Mouse (Mus musculus) v-Abl transformed pro-B cells (cell line): ENCODE measurements around the gene Ifna13.

Experiments used
- in situ Hi-C, 2 experiments: fragments of 400-800 bp; cut with MboI; formaldehyde crosslinking; loops; one replicate each; pipeline ENCODE4 v1.15.1; 2025; ENCODE audit not compliant: unreplicated experiment in 2 of 2

The Ifna13 gene

GRCm38 (mm10) chr4:88644359-88644758, at the start of gene Ifna13:
Ifna13 (minus strand) TSS chr4:88644459.
- in situ Hi-C loops = loop anchor here (5.0 to 10.0 kb wide), 2 partner anchors 92 to 1280 kb away; no protein-coding TSS in a partner anchor

GRCm38 (mm10) chr4:88693392-88693791, 49.1 kb upstream of the Ifna13 start:
- in situ Hi-C loops = loop anchor here (5.0 to 25.0 kb wide), 2 partner anchors 34 to 119 kb away; partner anchors contain the start of genes Gm13287 (in 2 of the 2), Gm13288 (in 2 of the 2), Ifna11 (in 2 of the 2) and Ifna7 (in 2 of the 2)

GRCm38 (mm10) chr4:88692537-88692936, 48.3 kb upstream of the Ifna13 start:
- in situ Hi-C loops = loop anchor here (5.0 to 25.0 kb wide), 2 partner anchors 35 to 120 kb away; partner anchors contain the start of genes Gm13287 (in 2 of the 2), Gm13288 (in 2 of the 2), Ifna11 (in 2 of the 2) and Ifna7 (in 2 of the 2)

GRCm38 (mm10) chr4:88691259-88691658, 47.0 kb upstream of the Ifna13 start, which contains the start of gene Ifnab:
Ifnab (minus strand) TSS chr4:88691359.
- in situ Hi-C loops = loop anchor here (5.0 to 25.0 kb wide), 2 partner anchors 36 to 121 kb away; partner anchors contain the start of genes Gm13287 (in 2 of the 2), Gm13288 (in 2 of the 2), Ifna11 (in 2 of the 2) and Ifna7 (in 2 of the 2)

GRCm38 (mm10) chr4:88683812-88684211, 39.6 kb upstream of the Ifna13 start, which contains the start of gene Ifna2:
Ifna2 (minus strand) TSS chr4:88683912.
- in situ Hi-C loops = loop anchor here (25.0 kb wide), 1 partner anchor 128 kb away; the partner anchor contains the start of genes Gm13287 (in 2 of the 2), Gm13288 (in 2 of the 2), Ifna11 (in 2 of the 2) and Ifna7 (in 2 of the 2)

GRCm38 (mm10) chr4:88681353-88681752, 37.1 kb upstream of the Ifna13 start:
- in situ Hi-C loops = loop anchor here (25.0 kb wide), 1 partner anchor 131 kb away; the partner anchor contains the start of genes Gm13287 (in 2 of the 2), Gm13288 (in 2 of the 2), Ifna11 (in 2 of the 2) and Ifna7 (in 2 of the 2)

- in situ Hi-C loops = loop anchor here (25.0 kb wide), 1 partner anchor 132 kb away; the partner anchor contains the start of genes Gm13287 (in 2 of the 2), Gm13288 (in 2 of the 2), Ifna11 (in 2 of the 2) and Ifna7 (in 2 of the 2)
Measured at GRCm38 (mm10) chr4:88680362-88680761, 36.1 kb upstream of the Ifna13 start.

GRCm38 (mm10) chr4:88676824-88677223, 32.6 kb upstream of the Ifna13 start, which contains the start of gene Ifna16:
Ifna16 (minus strand) TSS chr4:88676924.
- in situ Hi-C loops = loop anchor here (25.0 kb wide), 1 partner anchor 135 kb away; the partner anchor contains the start of genes Gm13287 (in 2 of the 2), Gm13288 (in 2 of the 2), Ifna11 (in 2 of the 2) and Ifna7 (in 2 of the 2)

GRCm38 (mm10) chr4:88655461-88655860, 11.2 kb upstream of the Ifna13 start:
- in situ Hi-C loops = no loop called here

- in situ Hi-C loops = no loop called here
Measured at GRCm38 (mm10) chr4:88653644-88654043, 9.4 kb upstream of the Ifna13 start.

GRCm38 (mm10) chr4:88642526-88642925, 1.7 kb downstream of the Ifna13 start:
- in situ Hi-C loops = loop anchor here (5.0 to 10.0 kb wide), 2 partner anchors 90 to 1278 kb away; no protein-coding TSS in a partner anchor

GRCm38 (mm10) chr4:88641077-88641831, 3.0 kb downstream of the Ifna13 start:
- in situ Hi-C loops = loop anchor here (5.0 to 10.0 kb wide), 2 partner anchors 89 to 1276 kb away; no protein-coding TSS in a partner anchor

GRCm38 (mm10) chr4:88640704-88641076, 3.6 kb downstream of the Ifna13 start:
- in situ Hi-C loops = loop anchor here (5.0 to 10.0 kb wide), 2 partner anchors 88 to 1276 kb away; no protein-coding TSS in a partner anchor

- in situ Hi-C loops = no loop called here
Measured at GRCm38 (mm10) chr4:88634311-88634710, 9.9 kb downstream of the Ifna13 start, which contains the start of gene C87499. C87499 (minus strand) TSS chr4:88634411.

- in situ Hi-C loops = no loop called here
Measured at GRCm38 (mm10) chr4:88603276-88603675, 41.0 kb downstream of the Ifna13 start, which contains the start of gene Ifna12. Ifna12 (minus strand) TSS chr4:88603376.
